Mouse (Mus musculus) olfactory bulb, adult 2 months (tissue): Measurements from ENCODE around the gene Pknox1. TPM values are rescaled to one million over a fixed set of nuclear protein-coding genes. Genes with fewer than 3 reads are reported as not detected.

Source experiments
- H3K27ac ChIP-seq: fragments of 200-500 bp; 2 replicates; pipeline ENCODE4 v1.5.1; 2012; ENCODE audit warnings: low read depth, low read length; ENCODE audit not compliant: insufficient read depth
- H3K4me1 ChIP-seq: fragments of 200-500 bp; 2 replicates; pipeline ENCODE4 v1.6.1; 2012; ENCODE audit warnings: low read length; ENCODE audit not compliant: control insufficient read depth, insufficient read depth
- H3K4me3 ChIP-seq: fragments of 200-500 bp; 2 replicates; pipeline ENCODE4 v1.5.1; 2012; ENCODE audit warnings: mild to moderate bottlenecking, low read depth, low read length, moderate library complexity; ENCODE audit not compliant: insufficient read depth
- CTCF ChIP-seq: fragments of 200-500 bp; IDR thresholded peaks from 2 replicates; pipeline ENCODE4 v1.5.1; 2012; ENCODE audit warnings: low read depth, mild to moderate bottlenecking, low read length, moderate library complexity; ENCODE audit not compliant: insufficient read depth
- POLR2A ChIP-seq: fragments of 200-500 bp; IDR thresholded peaks from 2 replicates; pipeline ENCODE4 v1.6.1; 2012; ENCODE audit warnings: mild to moderate bottlenecking, low read depth, low read length, moderate library complexity; ENCODE audit not compliant: insufficient read depth
- WGBS: fragments of 180-500 bp; shearing (Covaris S2); methylation state at CpG from one replicate; pipeline ENCODE4 v1.1.7; 2018; 5-methylcytosine and 5-hydroxymethylcytosine counted together
- polyA plus RNA-seq: library from polyadenylated mRNA; stranded (reverse); fragments of >200 nt; gene quantifications from 2 replicates; pipeline ENCODE4 v1.2.4, GENCODE M21; 2012; ENCODE audit warnings: low replicate concordance; ENCODE audit not compliant: missing spikeins, insufficient read depth, insufficient read length

The Pknox1 gene
- polyA plus RNA-seq, 1 experiment = 75.7 TPM

- 71% methylated on average over 5 of the region's 5 CpGs for WGBS
- no peak overlapping the region for H3K4me3 ChIP-seq
- no peak overlapping the region for H3K27ac ChIP-seq
- no peak for TF ChIP-seq POLR2A
- TF ChIP-seq CTCF = no peak
- peaks cover 20% of the 10 kb centered on the region for H3K4me1 ChIP-seq
These were observed 70.4 kb downstream of the Pknox1 start for GRCm38 (mm10) chr17:31634896-31635295.

DNA sequence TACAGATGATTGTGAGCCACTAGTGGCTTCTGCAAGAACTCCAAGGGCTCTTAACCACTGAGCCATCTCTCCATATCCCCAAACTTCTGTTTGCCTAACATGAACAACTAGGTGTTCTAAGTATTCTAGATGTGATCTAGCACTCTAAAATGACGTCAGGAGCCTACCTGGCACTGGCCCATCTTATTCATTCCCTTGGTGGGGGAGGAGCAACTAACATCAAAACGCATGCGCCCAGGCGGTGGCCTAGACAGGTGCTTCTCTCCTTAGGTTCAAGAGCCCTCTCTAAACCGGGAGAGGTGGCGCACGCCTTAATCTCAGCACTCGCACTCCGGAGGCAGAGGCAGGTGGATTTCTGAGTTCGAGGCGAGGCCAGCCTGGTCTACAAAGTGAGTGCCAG is 71.2 kb downstream of the Pknox1 start:
- H3K4me1 ChIP-seq = peaks cover 20% of the 10 kb centered on the region
- no peak overlapping the region for H3K27ac ChIP-seq
- no peak overlapping the region for H3K4me3 ChIP-seq
- 71% methylated on average over 11 of the region's 11 CpGs for WGBS
- TF ChIP-seq CTCF (no peak), POLR2A (no peak)

- TF ChIP-seq CTCF (no peak), POLR2A (no peak)
- Histone ChIP-seq H3K27ac (no peak overlapping the region), H3K4me3 (peak overlapping the region; percentile 54), H3K4me1 (peaks cover 14% of the 10 kb centered on the region)
- 5% methylated on average over 45 of the region's 45 CpGs for WGBS
These were observed 71.9 kb downstream of the Pknox1 start for GRCm38 (mm10) chr17:31636277-31636941.

- WGBS = 6% methylated on average over 61 of the region's 61 CpGs
- Histone ChIP-seq H3K27ac (peak within 1 kb of the TSS; percentile 31; the same call in 1 of the 2 replicates), H3K4me3 (peak within 1 kb of the TSS; percentile 54), H3K4me1 (peaks cover 13% of the 10 kb centered on the region)
- no peak for TF ChIP-seq POLR2A
- TF ChIP-seq CTCF = no peak
These were observed 72.6 kb downstream of the Pknox1 start, which contains the start of gene Cbs for GRCm38 (mm10) chr17:31636942-31637811. Cbs (minus strand) TSS chr17:31637238.

DNA sequence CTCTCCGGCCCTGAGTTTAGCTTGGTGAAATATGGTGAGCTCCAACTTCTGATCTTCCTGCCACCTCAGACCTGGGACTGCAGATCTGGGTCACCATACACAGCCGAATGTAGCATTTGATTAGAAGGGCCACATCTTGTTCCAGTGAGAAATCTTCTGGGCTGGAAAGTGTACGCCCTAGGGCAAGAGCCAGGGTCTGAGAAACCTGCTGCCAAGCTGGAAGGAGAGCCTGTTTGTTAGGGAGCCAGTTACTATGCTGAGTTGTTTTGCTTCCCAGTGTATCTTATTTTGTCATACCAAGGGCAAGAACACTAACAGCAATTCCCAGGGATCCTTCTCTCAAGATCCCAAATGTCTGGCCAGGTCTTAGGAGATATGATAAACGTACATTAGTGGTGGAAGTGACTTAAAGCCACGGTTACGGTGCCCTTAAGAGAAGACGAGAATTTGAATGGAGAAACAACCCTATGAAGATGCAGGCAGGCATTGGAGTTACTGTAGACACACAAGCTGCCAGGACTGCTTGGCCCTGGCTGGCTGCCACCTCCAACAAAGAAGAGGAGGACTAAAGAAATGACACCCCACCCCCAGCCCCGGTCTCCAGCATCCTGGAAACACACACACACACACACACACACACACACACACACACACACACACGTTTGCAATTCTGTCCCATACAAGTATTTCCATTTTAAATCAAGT is 73.5 kb downstream of the Pknox1 start:
- TF ChIP-seq POLR2A (no peak), CTCF (no peak)
- WGBS = 38% methylated on average over 9 of the region's 9 CpGs
- peak overlapping the region; percentile 31; the same call in 1 of the 2 replicates for H3K27ac ChIP-seq
- peaks cover 13% of the 10 kb centered on the region for H3K4me1 ChIP-seq
- no peak overlapping the region for H3K4me3 ChIP-seq

- Histone ChIP-seq H3K27ac (no peak overlapping the region), H3K4me1 (peaks cover 13% of the 10 kb centered on the region), H3K4me3 (no peak overlapping the region)
- TF ChIP-seq POLR2A (no peak), CTCF (no peak)
- WGBS = 43% methylated on average over 4 of the region's 4 CpGs
These were observed 75.1 kb downstream of the Pknox1 start for GRCm38 (mm10) chr17:31639651-31640050.

- no peak overlapping the region for H3K27ac ChIP-seq
- no peak overlapping the region for H3K4me3 ChIP-seq
- peaks cover 2% of the 10 kb centered on the region for H3K4me1 ChIP-seq
- no peak for TF ChIP-seq POLR2A
- TF ChIP-seq CTCF = no peak
- whole genome bisulfite sequencing = 45% methylated on average over 8 of the region's 8 CpGs
These were observed 77.8 kb downstream of the Pknox1 start for GRCm38 (mm10) chr17:31642331-31642730.

DNA sequence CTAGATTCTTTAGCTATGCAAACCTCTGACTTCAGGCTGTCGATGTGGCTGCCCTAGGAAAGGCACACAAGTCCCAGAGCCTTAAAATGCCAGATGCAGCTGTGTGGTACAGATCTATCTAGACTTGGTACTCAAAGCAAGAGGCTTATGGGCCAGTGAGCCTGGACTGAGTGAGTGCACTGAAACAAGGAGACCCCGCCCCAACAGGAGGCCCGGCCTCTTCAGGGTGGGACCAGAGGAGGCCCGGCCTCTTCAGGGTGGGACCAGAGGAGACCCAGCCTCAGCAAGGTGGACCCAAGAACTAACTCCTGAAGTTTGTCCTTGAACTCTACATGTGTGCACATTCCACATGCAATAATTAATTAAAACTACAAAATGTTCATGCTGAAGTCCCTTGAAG is 78.4 kb downstream of the Pknox1 start:
- WGBS = 81% methylated on average over 4 of the region's 4 CpGs
- Histone ChIP-seq H3K4me1 (no peaks in the 10 kb centered on the region), H3K4me3 (no peak overlapping the region), H3K27ac (no peak overlapping the region)
- TF ChIP-seq CTCF (no peak), POLR2A (no peak)
